Mouse (Mus musculus) midbrain, embryonic 12.5 days (tissue): Measurements from ENCODE around the gene Fabp1. TPM values are rescaled to one million over a fixed set of nuclear protein-coding genes. Genes with fewer than 3 reads are reported as not detected.

ENCODE experiments used
- ATAC-seq: fragments of 200-750 bp; cut with Nextera tagmentation; 2 replicates; pipeline ENCODE4 v1.8.0; 2017; ENCODE audit warnings: low read depth, moderate TSS enrichment, moderate library complexity; ENCODE audit not compliant: low FRiP score
- H3K27ac ChIP-seq: fragments of 300-500 bp; sonication (generic); replicated peaks from 2 replicates; pipeline ENCODE4 v1.5.1; 2016; ENCODE audit warnings: mild to moderate bottlenecking
- H3K27me3 ChIP-seq: fragments of 300-500 bp; sonication (generic); 2 replicates; pipeline ENCODE4 v1.6.1; 2016; ENCODE audit warnings: mild to moderate bottlenecking
- H3K36me3 ChIP-seq: fragments of 300-500 bp; sonication (generic); 2 replicates; pipeline ENCODE4 v1.6.1; 2016
- H3K4me1 ChIP-seq: fragments of 300-500 bp; sonication (generic); 2 replicates; pipeline ENCODE4 v1.6.1; 2016
- H3K4me2 ChIP-seq: fragments of 300-500 bp; sonication (generic); replicated peaks from 2 replicates; pipeline ENCODE4 v1.6.1; 2016; ENCODE audit warnings: mild to moderate bottlenecking, moderate library complexity
- H3K4me3 ChIP-seq: fragments of 300-500 bp; sonication (generic); 2 replicates; pipeline ENCODE4 v1.5.1; 2016; ENCODE audit warnings: mild to moderate bottlenecking
- H3K9ac ChIP-seq: fragments of 300-500 bp; sonication (generic); replicated peaks from 2 replicates; pipeline ENCODE4 v1.6.1; 2016; ENCODE audit warnings: mild to moderate bottlenecking, moderate library complexity
- H3K9me3 ChIP-seq: fragments of 300-500 bp; sonication (generic); 2 replicates; pipeline ENCODE4 v1.6.1; 2016; ENCODE audit warnings: mild to moderate bottlenecking
- WGBS: fragments of 180-500 bp; shearing (Covaris S2); methylation state at CpG from one replicate; pipeline ENCODE4 v1.1.7; 2016; 5-methylcytosine and 5-hydroxymethylcytosine counted together
- polyA plus RNA-seq: library from polyadenylated mRNA; unstranded; fragments of >200 nt; fragmentation: Nextera tagmentation; extraction: Ambion mirVana; gene quantifications from 2 replicates; pipeline ENCODE4 v1.2.1, GENCODE M21; 2016

Fabp1 gene
- polyA plus RNA-seq, 1 experiment from 2014 or later: not detected

- Histone ChIP-seq H3K27me3 (no peaks in the 10 kb centered on the region), H3K36me3 (no peaks in the 10 kb centered on the region), H3K4me1 (no peaks in the 10 kb centered on the region), H3K9ac (no peak overlapping the region), H3K27ac (no peak overlapping the region), H3K9me3 (no peaks in the 10 kb centered on the region), H3K4me2 (no peak overlapping the region), H3K4me3 (no peak overlapping the region)
- no peak for ATAC-seq
- 57% methylated on average over 3 of the region's 3 CpGs for WGBS
These were observed 50.0 kb downstream of the Fabp1 start for GRCm38 (mm10) chr6:71249615-71250014.

- Histone ChIP-seq H3K36me3 (no peaks in the 10 kb centered on the region), H3K4me2 (no peak overlapping the region), H3K4me1 (no peaks in the 10 kb centered on the region), H3K4me3 (no peak overlapping the region), H3K27ac (no peak overlapping the region), H3K27me3 (no peaks in the 10 kb centered on the region), H3K9ac (no peak overlapping the region), H3K9me3 (no peaks in the 10 kb centered on the region)
- ATAC-seq: no peak
- 91% methylated on average over 8 of the region's 8 CpGs for WGBS
These were observed 51.3 kb downstream of the Fabp1 start for GRCm38 (mm10) chr6:71250951-71251350.

- no peaks in the 10 kb centered on the region for H3K9me3 ChIP-seq
- no peaks in the 10 kb centered on the region for H3K4me1 ChIP-seq
- no peak overlapping the region for H3K27ac ChIP-seq
- ATAC-seq: no peak
- no peaks in the 10 kb centered on the region for H3K36me3 ChIP-seq
- H3K27me3 ChIP-seq: no peaks in the 10 kb centered on the region
- 92% methylated on average over 6 of the region's 6 CpGs for WGBS
- H3K4me3 ChIP-seq: no peak overlapping the region
- H3K9ac ChIP-seq: no peak overlapping the region
- no peak overlapping the region for H3K4me2 ChIP-seq
These were observed 54.8 kb downstream of the Fabp1 start for GRCm38 (mm10) chr6:71254456-71254855.

Other genes starting within 250 kb of the Fabp1 start
- gene Foxi3, start 243.3 kb upstream of the Fabp1 start, polyA plus RNA-seq: not detected in 2 replicates
- 3.4 and 3.9 TPM in 2 replicates for gene Thnsl2, start 55.4 kb upstream of the Fabp1 start, polyA plus RNA-seq
- gene Krcc1, start 71.8 kb downstream of the Fabp1 start, polyA plus RNA-seq: 28.5 and 28.8 TPM in 2 replicates
- gene Smyd1, start 122.4 kb downstream of the Fabp1 start, polyA plus RNA-seq: 0.08 TPM in 1 of 2 replicates, not detected in the other
- gene Cd8b1, start 123.0 kb downstream of the Fabp1 start, polyA plus RNA-seq: not detected in 2 replicates
- not detected in 2 replicates for gene Cd8a, start 173.6 kb downstream of the Fabp1 start, polyA plus RNA-seq
- 15.2 and 17.3 TPM in 2 replicates for gene Rmnd5a, start 240.8 kb downstream of the Fabp1 start, polyA plus RNA-seq